Mouse (Mus musculus) MEL (cell line): Measurements from ENCODE around the gene Cdkn1b. TPM values are rescaled to one million over a fixed set of nuclear protein-coding genes. Genes with fewer than 3 reads are reported as not detected.
A peak's percentile ranks its signal among the peaks of the same experiment; 100 is the strongest.

Experiments used
- DNase-seq: peaks from one replicate; pipeline ENCODE4 v3.0.0; 2011; ENCODE audit warnings: low read depth, low spot score
- H3K27ac ChIP-seq: 2 replicates; pipeline ENCODE4 v1.5.1; 2012; ENCODE audit warnings: low read depth, mild to moderate bottlenecking, control low read depth, low read length, moderate library complexity; ENCODE audit not compliant: control insufficient read depth
- H3K27me3 ChIP-seq, 2 experiments: fragments of 150-350 bp in 1 of 2; sonication (generic) in 1 of 2; 2 replicates each; pipeline ENCODE4 v1.6.1; 2012; ENCODE audit warnings: low read length in 2 of 2, mild to moderate bottlenecking in 2 of 2, improper control_type of control experiment in 1 of 2, moderate library complexity in 1 of 2; ENCODE audit not compliant: insufficient read depth in 2 of 2, control insufficient read depth in 1 of 2
- H3K36me3 ChIP-seq, 2 experiments: 2 replicates each; pipeline ENCODE4 v1.6.1; 2012 to 2014; ENCODE audit warnings: low read length in 2 of 2, improper control_type of control experiment in 1 of 2, inconsistent platforms in 1 of 2, mild to moderate bottlenecking in 1 of 2; ENCODE audit not compliant: insufficient read depth in 2 of 2, control insufficient read depth in 1 of 2
- H3K4me1 ChIP-seq, 2 experiments: fragments of 150-350 bp in 1 of 2; sonication (generic) in 1 of 2; 2 replicates each; pipeline ENCODE4 v1.6.1; 2012; ENCODE audit warnings: low read length in 2 of 2, improper control_type of control experiment in 1 of 2, mild to moderate bottlenecking in 1 of 2; ENCODE audit not compliant: insufficient read depth in 2 of 2, control insufficient read depth in 1 of 2
- H3K4me3 ChIP-seq, 2 experiments: fragments of 150-350 bp in 1 of 2; sonication (generic) in 1 of 2; 2 replicates each; pipeline ENCODE4 v1.5.1; 2012; ENCODE audit warnings: low read depth in 2 of 2, low read length in 2 of 2, mild to moderate bottlenecking in 2 of 2, moderate library complexity in 2 of 2, control low read depth in 1 of 2, improper control_type of control experiment in 1 of 2; ENCODE audit not compliant: control insufficient read depth in 1 of 2, insufficient read depth in 1 of 2
- H3K79me2 ChIP-seq: 2 replicates; pipeline ENCODE4 v1.6.1; 2012; ENCODE audit warnings: mild to moderate bottlenecking, low read length, moderate library complexity; ENCODE audit not compliant: control insufficient read depth, poor library complexity, insufficient read depth
- H3K9ac ChIP-seq: 2 replicates; pipeline ENCODE4 v1.6.1; 2012; ENCODE audit warnings: low read depth, mild to moderate bottlenecking, control low read depth, low read length, moderate library complexity; ENCODE audit not compliant: control insufficient read depth, poor library complexity, severe bottlenecking
- H3K9me3 ChIP-seq: fragments of 150-350 bp; sonication (generic); replicated peaks from 2 replicates; pipeline ENCODE4 v1.6.1; 2012; ENCODE audit warnings: mild to moderate bottlenecking, low read length, improper control_type of control experiment, moderate library complexity; ENCODE audit not compliant: insufficient read depth
- BHLHE40 ChIP-seq: IDR thresholded peaks from 2 replicates; pipeline ENCODE4 v1.6.1; 2012; ENCODE audit warnings: low read depth, mild to moderate bottlenecking, inconsistent platforms, low read length, improper control_type of control experiment, borderline replicate concordance
- CTCF ChIP-seq, 3 experiments: IDR thresholded peaks in 2 of 3; conservative IDR thresholded peaks in 1 of 3; 2 replicates each; pipeline ENCODE4 v1.5.1; 2011 to 2012; ENCODE audit warnings: low read length in 3 of 3, low read depth in 2 of 3, mild to moderate bottlenecking in 2 of 3, improper control_type of control experiment in 1 of 3, inconsistent platforms in 1 of 3, mixed read lengths in 1 of 3, moderate library complexity in 1 of 3; ENCODE audit not compliant: control insufficient read depth in 1 of 3, insufficient read depth in 1 of 3, poor library complexity in 1 of 3, severe bottlenecking in 1 of 3
- ELF1 ChIP-seq: IDR thresholded peaks from 2 replicates; pipeline ENCODE4 v1.6.1; 2014; ENCODE audit warnings: low read depth, mild to moderate bottlenecking, inconsistent platforms, low read length, improper control_type of control experiment, moderate library complexity
- ETS1 ChIP-seq: IDR thresholded peaks from 2 replicates; pipeline ENCODE4 v1.6.1; 2012; ENCODE audit warnings: low read depth, mild to moderate bottlenecking, inconsistent platforms, low read length, improper control_type of control experiment, moderate library complexity
- HCFC1 ChIP-seq: IDR thresholded peaks from 2 replicates; pipeline ENCODE4 v1.6.1; 2012; ENCODE audit warnings: low read depth, mild to moderate bottlenecking, inconsistent platforms, low read length, improper control_type of control experiment, moderate library complexity
- MAFK ChIP-seq: IDR thresholded peaks from 2 replicates; pipeline ENCODE4 v1.6.1; 2011; ENCODE audit warnings: low read depth, mild to moderate bottlenecking, low read length, improper control_type of control experiment, borderline replicate concordance
- MAZ ChIP-seq: IDR thresholded peaks from 2 replicates; pipeline ENCODE4 v1.6.1; 2012; ENCODE audit warnings: low read depth, mild to moderate bottlenecking, inconsistent platforms, low read length, improper control_type of control experiment
- MEF2A ChIP-seq: IDR thresholded peaks from 2 replicates; pipeline ENCODE4 v1.6.1; 2014; ENCODE audit warnings: low read depth, mild to moderate bottlenecking, inconsistent platforms, low read length, improper control_type of control experiment; ENCODE audit not compliant: poor library complexity, insufficient replicate concordance, severe bottlenecking; ENCODE audit errors: extremely low read depth
- MYB ChIP-seq: IDR thresholded peaks from 2 replicates; pipeline ENCODE4 v1.6.1; 2011; ENCODE audit warnings: mild to moderate bottlenecking, low read depth, low read length, improper control_type of control experiment
- MYC ChIP-seq: IDR thresholded peaks from 2 replicates; pipeline ENCODE4 v1.6.1; 2011; ENCODE audit warnings: low read depth, mild to moderate bottlenecking, low read length, improper control_type of control experiment, moderate library complexity
- NELFE ChIP-seq: IDR thresholded peaks from 2 replicates; pipeline ENCODE4 v1.6.1; 2011; ENCODE audit warnings: low read depth, low read length, improper control_type of control experiment
- NRF1 ChIP-seq: IDR thresholded peaks from 2 replicates; pipeline ENCODE4 v1.6.1; 2014; ENCODE audit warnings: low read depth, mild to moderate bottlenecking, inconsistent platforms, low read length, improper control_type of control experiment, moderate library complexity; ENCODE audit not compliant: poor library complexity, insufficient read depth, severe bottlenecking
- RAD21 ChIP-seq: IDR thresholded peaks from 2 replicates; pipeline ENCODE4 v1.6.1; 2011; ENCODE audit warnings: mild to moderate bottlenecking, low read depth, low read length, improper control_type of control experiment
- SMC3 ChIP-seq: IDR thresholded peaks from 2 replicates; pipeline ENCODE4 v1.6.1; 2011; ENCODE audit warnings: low read depth, low read length, improper control_type of control experiment
- TAL1 ChIP-seq: IDR thresholded peaks from 2 replicates; pipeline ENCODE4 v1.6.1; 2012; ENCODE audit warnings: mild to moderate bottlenecking, inconsistent platforms, low read length, moderate library complexity, mixed read lengths
- TBP ChIP-seq: IDR thresholded peaks from 2 replicates; pipeline ENCODE4 v1.8.0; 2011; ENCODE audit warnings: low read depth, low read length, improper control_type of control experiment
- TCF12 ChIP-seq: IDR thresholded peaks from 2 replicates; pipeline ENCODE4 v1.6.1; 2014; ENCODE audit warnings: low read depth, mild to moderate bottlenecking, inconsistent platforms, low read length, improper control_type of control experiment, moderate library complexity
- UBTF ChIP-seq: IDR thresholded peaks from 2 replicates; pipeline ENCODE4 v1.6.1; 2012; ENCODE audit warnings: low read depth, mild to moderate bottlenecking, inconsistent platforms, low read length, improper control_type of control experiment, moderate library complexity, borderline replicate concordance; ENCODE audit not compliant: insufficient read depth
- USF1 ChIP-seq: IDR thresholded peaks from 2 replicates; pipeline ENCODE4 v1.6.1; 2014; ENCODE audit warnings: low read depth, mild to moderate bottlenecking, inconsistent platforms, low read length, improper control_type of control experiment, moderate library complexity
- ZNF384 ChIP-seq: IDR thresholded peaks from 2 replicates; pipeline ENCODE4 v1.6.1; 2012; ENCODE audit warnings: low read depth, mild to moderate bottlenecking, inconsistent platforms, low read length, improper control_type of control experiment
- polyA plus RNA-seq, 2 experiments: library from polyadenylated mRNA; stranded (reverse) in 1 of 2; unstranded in 1 of 2; fragments of >175 nt in 1 of 2; fragments of >200 nt in 1 of 2; gene quantifications; 2 replicates each; pipeline versions ENCODE4 v1.2.1 to v1.2.4; 2012; ENCODE audit warnings: low replicate concordance in 2 of 2, low read depth in 1 of 2; ENCODE audit not compliant: insufficient read length in 2 of 2, insufficient read depth in 1 of 2, missing spikeins in 1 of 2
- total RNA-seq: library from RNA; depleted of rRNA; stranded (reverse); fragments of 300-350 nt; gene quantifications from 2 replicates; pipeline ENCODE4 v1.2.3, GENCODE M21; 2012

Gene Cdkn1b
- total and polyA plus RNA-seq, 3 experiments: 7.7 to 21.2 TPM; not detected in 1

GRCm38 (mm10) chr6:134956388-134956787, 36.2 kb downstream of the Cdkn1b start:
- Histone ChIP-seq H3K36me3 (peaks cover 3 to 10% of the 10 kb centered on the region in 2 experiments; a peak in 3 of 4 replicates), H3K9ac (no peak overlapping the region), H3K9me3 (no peaks in the 10 kb centered on the region), H3K4me1 (peaks cover 7 to 10% of the 10 kb centered on the region in 2 experiments), H3K27ac (no peak overlapping the region), H3K79me2 (no peaks in the 10 kb centered on the region), H3K4me3 (no peak overlapping the region), H3K27me3 (no peaks in the 10 kb centered on the region)
- DNase-seq: peak; percentile 43
- TF ChIP-seq ETS1 (no peak), TCF12 (no peak), UBTF (no peak), MYC (no peak), HCFC1 (no peak), RAD21 (peak; percentile 2), MAZ (no peak), NELFE (no peak), USF1 (no peak), BHLHE40 (no peak), TBP (no peak), ELF1 (no peak), CTCF (IDR thresholded peaks at IDR 0.05 in 2 of 3, conservative IDR thresholded peaks at IDR 0.05 in 1 of 3; ENCODE audit: control insufficient read depth in 1 of 3, insufficient read depth in 1 of 3, low read depth in 2 of 3, low read length in 3 of 3, poor library complexity in 1 of 3, severe bottlenecking in 1 of 3) (peak in 2 of 3 experiments; percentile 13 to 27; a peak in 2 of 6 replicates), SMC3 (no peak), NRF1 (no peak), MEF2A (no peak), MAFK (no peak), TAL1 (no peak)

- no peaks in the 10 kb centered on the region for H3K9me3 ChIP-seq
- H3K9ac ChIP-seq: no peak overlapping the region
- no peaks in the 10 kb centered on the region for H3K79me2 ChIP-seq
- no peaks in the 10 kb centered on the region for H3K27me3 ChIP-seq
- H3K4me3 ChIP-seq: no peak overlapping the region
- no peak for DNase-seq
- TF ChIP-seq MYB (no peak), TBP (no peak), ELF1 (no peak), TCF12 (no peak), RAD21 (no peak), MEF2A (no peak), ZNF384 (no peak), HCFC1 (no peak)
- no peaks in the 10 kb centered on the region for H3K4me1 ChIP-seq
- no peak overlapping the region for H3K27ac ChIP-seq
- H3K36me3 ChIP-seq: no peaks in the 10 kb centered on the region
Observed at GRCm38 (mm10) chr6:134961286-134961685, 41.1 kb downstream of the Cdkn1b start.
